Mouse (Mus musculus): Measurements from ENCODE around the gene Gzf1. TPM values are rescaled to one million over a fixed set of nuclear protein-coding genes. Genes with fewer than 3 reads are reported as not detected.
A peak's percentile ranks its signal among the peaks of the same experiment; 100 is the strongest.

The Gzf1 gene
- polyA plus RNA-seq, 1 experiment from 2014 or later, result 21.3 TPM

- peak; percentile 88 for TF ChIP-seq CTCF (IDR thresholded peaks at IDR 0.05)
- no peak for TF ChIP-seq EP300 (IDR thresholded peaks at IDR 0.05)
- H3K4me2 ChIP-seq (replicated peaks; ENCODE audit: low read depth, low read length), result no peak overlapping the region
- H3K9me3 ChIP-seq (ENCODE audit: low read length), result no peaks in the 10 kb centered on the region
- no peak overlapping the region for H3K9ac ChIP-seq (replicated peaks; ENCODE audit: low read depth)
- ATAC-seq, result peak; percentile 65; the same call in 1 of the 2 replicates
- peak; percentile 73 for DNase-seq (ENCODE audit: low spot score)
- no peaks in the 10 kb centered on the region for H3K4me1 ChIP-seq (ENCODE audit: insufficient read depth, low read depth, low read length)
- H3K27me3 ChIP-seq (replicated peaks; ENCODE audit: insufficient read depth, low read length), result no peaks in the 10 kb centered on the region
- no peaks in the 10 kb centered on the region for H3K36me3 ChIP-seq (ENCODE audit: insufficient read depth, low read length)
- H3K27ac ChIP-seq (ENCODE audit: low read length), result no peak overlapping the region
- no peak overlapping the region for H3K4me3 ChIP-seq (ENCODE audit: low read depth, low read length)
- WGBS, result 2% methylated on average over 3 of the region's 3 CpGs
Observed at GRCm38 (mm10) chr2:148654961-148655360, 25.9 kb upstream of the Gzf1 start.

GRCm38 (mm10) chr2:148663458-148663857 lies 17.4 kb upstream of the Gzf1 start:
- no peaks in the 10 kb centered on the region for H3K9me3 ChIP-seq (ENCODE audit: low read length)
- no peak for ATAC-seq
- TF ChIP-seq EP300 (IDR thresholded peaks at IDR 0.05) (no peak), CTCF (IDR thresholded peaks at IDR 0.05) (no peak)
- 94% methylated on average over 1 of the region's 1 CpGs for WGBS
- no peak overlapping the region for H3K4me3 ChIP-seq (ENCODE audit: low read depth, low read length)
- no peak overlapping the region for H3K27ac ChIP-seq (ENCODE audit: low read length)
- H3K36me3 ChIP-seq (ENCODE audit: insufficient read depth, low read length), result no peaks in the 10 kb centered on the region
- no peak overlapping the region for H3K4me2 ChIP-seq (replicated peaks; ENCODE audit: low read depth, low read length)
- DNase-seq (ENCODE audit: low spot score), result no peak
- H3K4me1 ChIP-seq (ENCODE audit: insufficient read depth, low read depth, low read length), result no peaks in the 10 kb centered on the region
- H3K9ac ChIP-seq (replicated peaks; ENCODE audit: low read depth), result no peak overlapping the region
- no peaks in the 10 kb centered on the region for H3K27me3 ChIP-seq (replicated peaks; ENCODE audit: insufficient read depth, low read length)

GRCm38 (mm10) chr2:148672199-148673096 lies 8.4 kb upstream of the Gzf1 start, which contains the start of gene Nxt1:
TSS of gene Nxt1 (plus strand) at chr2:148672601.
- 0 out of 2 replicates have a peak, but pooled peaks cover 4% of the 10 kb centered on the region for H3K4me1 ChIP-seq (ENCODE audit: insufficient read depth, low read depth, low read length)
- TF ChIP-seq CTCF (IDR thresholded peaks at IDR 0.05) (no peak; the same call in 1 of the 2 replicates), EP300 (IDR thresholded peaks at IDR 0.05) (no peak)
- H3K9ac ChIP-seq (replicated peaks; ENCODE audit: low read depth), result peak within 1 kb of the TSS; percentile 45
- H3K9me3 ChIP-seq (ENCODE audit: low read length), result no peaks in the 10 kb centered on the region
- H3K27ac ChIP-seq (ENCODE audit: low read length), result peak within 1 kb of the TSS; percentile 55; the same call in 1 of the 2 replicates
- peak within 1 kb of the TSS; percentile 85 for H3K4me2 ChIP-seq (replicated peaks; ENCODE audit: low read depth, low read length)
- H3K4me3 ChIP-seq (ENCODE audit: low read depth, low read length), result peak within 1 kb of the TSS; percentile 73
- no peaks in the 10 kb centered on the region for H3K27me3 ChIP-seq (replicated peaks; ENCODE audit: insufficient read depth, low read length)
- peak; percentile 99 for DNase-seq (ENCODE audit: low spot score)
- ATAC-seq, result peak; percentile 100
- WGBS, result under 1% methylated on average over 55 of the region's 58 CpGs
- peaks cover 5% of the 10 kb centered on the region; the same call in 1 of the 2 replicates for H3K36me3 ChIP-seq (ENCODE audit: insufficient read depth, low read length)

- no peaks in the 10 kb centered on the region for H3K27me3 ChIP-seq (replicated peaks; ENCODE audit: insufficient read depth, low read length)
- 30% methylated on average over 26 of the region's 26 CpGs for WGBS
- H3K4me3 ChIP-seq (ENCODE audit: low read depth, low read length), result peak overlapping the region; percentile 27
- DNase-seq (ENCODE audit: low spot score), result peak; percentile 57
- H3K4me2 ChIP-seq (replicated peaks; ENCODE audit: low read depth, low read length), result peak overlapping the region; percentile 51
- no peak for ATAC-seq
- TF ChIP-seq EP300 (IDR thresholded peaks at IDR 0.05) (no peak), CTCF (IDR thresholded peaks at IDR 0.05) (no peak)
- H3K9me3 ChIP-seq (ENCODE audit: low read length), result no peaks in the 10 kb centered on the region
- peaks cover 5% of the 10 kb centered on the region; the same call in 1 of the 2 replicates for H3K36me3 ChIP-seq (ENCODE audit: insufficient read depth, low read length)
- H3K9ac ChIP-seq (replicated peaks; ENCODE audit: low read depth), result no peak overlapping the region
- peak overlapping the region; percentile 60 for H3K27ac ChIP-seq (ENCODE audit: low read length)
- H3K4me1 ChIP-seq (ENCODE audit: insufficient read depth, low read depth, low read length), result peaks cover 8% of the 10 kb centered on the region; the same call in 1 of the 2 replicates
Observed at GRCm38 (mm10) chr2:148677801-148678200, 3.0 kb upstream of the Gzf1 start.

GRCm38 (mm10) chr2:148679346-148679745 lies 1.5 kb upstream of the Gzf1 start:
- Histone ChIP-seq H3K27ac (ENCODE audit: low read length) (peak overlapping the region; percentile 93), H3K36me3 (ENCODE audit: insufficient read depth, low read length) (peaks cover 5% of the 10 kb centered on the region; the same call in 1 of the 2 replicates), H3K27me3 (replicated peaks; ENCODE audit: insufficient read depth, low read length) (no peaks in the 10 kb centered on the region), H3K4me1 (ENCODE audit: insufficient read depth, low read depth, low read length) (peaks cover 4% of the 10 kb centered on the region; the same call in 1 of the 2 replicates), H3K4me2 (replicated peaks; ENCODE audit: low read depth, low read length) (peak overlapping the region; percentile 83), H3K9ac (replicated peaks; ENCODE audit: low read depth) (no peak overlapping the region), H3K4me3 (ENCODE audit: low read depth, low read length) (no peak overlapping the region), H3K9me3 (ENCODE audit: low read length) (no peaks in the 10 kb centered on the region)
- 10% methylated on average over 9 of the region's 9 CpGs for WGBS
- ATAC-seq (peak; percentile 39), DNase-seq (ENCODE audit: low spot score) (peak; percentile 94)
- TF ChIP-seq EP300 (IDR thresholded peaks at IDR 0.05) (no peak), CTCF (IDR thresholded peaks at IDR 0.05) (no peak)

GRCm38 (mm10) chr2:148681461-148681891 lies 653 bp downstream of the Gzf1 start:
- H3K4me1 ChIP-seq (ENCODE audit: insufficient read depth, low read depth, low read length), result peaks cover 4% of the 10 kb centered on the region; the same call in 1 of the 2 replicates
- peak overlapping the region; percentile 77 for H3K4me3 ChIP-seq (ENCODE audit: low read depth, low read length)
- WGBS, result 4% methylated on average over 17 of the region's 17 CpGs
- H3K36me3 ChIP-seq (ENCODE audit: insufficient read depth, low read length), result peaks cover 5% of the 10 kb centered on the region; the same call in 1 of the 2 replicates
- peak; percentile 51 for ATAC-seq
- DNase-seq (ENCODE audit: low spot score), result peak; percentile 80
- H3K27ac ChIP-seq (ENCODE audit: low read length), result peak overlapping the region; percentile 93
- peak overlapping the region; percentile 69 for H3K9ac ChIP-seq (replicated peaks; ENCODE audit: low read depth)
- H3K9me3 ChIP-seq (ENCODE audit: low read length), result no peaks in the 10 kb centered on the region
- no peaks in the 10 kb centered on the region for H3K27me3 ChIP-seq (replicated peaks; ENCODE audit: insufficient read depth, low read length)
- peak overlapping the region; percentile 83 for H3K4me2 ChIP-seq (replicated peaks; ENCODE audit: low read depth, low read length)
- TF ChIP-seq CTCF (IDR thresholded peaks at IDR 0.05) (peak; percentile 72), EP300 (IDR thresholded peaks at IDR 0.05) (no peak)
